Mouse (Mus musculus): ENCODE data around the gene Mfsd9.

- TF ChIP-seq CTCF (IDR thresholded peaks at IDR 0.05; ENCODE audit: low read depth, low read length) (no peak), GATA1 (IDR thresholded peaks at IDR 0.05; ENCODE audit: borderline replicate concordance, low read length) (no peak)
Observed at GRCm38 (mm10) chr1:40808643-40809042, 18.2 kb upstream of the Mfsd9 start.
